Mouse (Mus musculus) heart, adult 10 weeks (tissue): ENCODE results near the gene Eif2b5. TPM values are rescaled to one million over a fixed set of nuclear protein-coding genes. Genes with fewer than 3 reads are reported as not detected.

Source experiments
- polyA plus RNA-seq: library from polyadenylated mRNA; stranded (reverse); fragments of 350-450 nt; fragmentation: Illumina TruSeq; extraction: RNeasy Lipid Tissue Mini Kit (QIAGEN cat#74804); gene quantifications from one replicate; pipeline ENCODE4 v1.2.3, GENCODE M21; 2014; ENCODE audit warnings: low read depth, low replicate concordance

Eif2b5 gene
- 59.9 TPM for polyA plus RNA-seq

GRCm38 (mm10) chr16:20498677-20499475 is at the start of gene Eif2b5:
Eif2b5 (plus strand) TSS chr16:20498817.

GRCm38 (mm10) chr16:20516726-20517201 is 18.1 kb downstream of the Eif2b5 start, which contains the start of gene Dvl3:
Dvl3 (plus strand) TSS chr16:20516982.

GRCm38 (mm10) chr16:20535296-20536080 is 36.9 kb downstream of the Eif2b5 start, which contains the start of gene Ap2m1:
Ap2m1 (plus strand) TSS chr16:20535478.

GRCm38 (mm10) chr16:20548096-20548948 is 49.7 kb downstream of the Eif2b5 start, which contains the start of gene Abcf3:
Abcf3 (plus strand) TSS chr16:20548577.

Other genes with a start within 250 kb of the Eif2b5 start
- gene Parl, start 196.4 kb upstream of the Eif2b5 start, polyA plus RNA-seq: 68.4 TPM
- gene Cyp2ab1, start 173.4 kb upstream of the Eif2b5 start, polyA plus RNA-seq: 0.26 TPM
- gene Abcc5, start 72.4 kb upstream of the Eif2b5 start, polyA plus RNA-seq: 47.1 TPM
- gene Dvl3, start 18.2 kb downstream of the Eif2b5 start, polyA plus RNA-seq: 34.4 TPM
- 211 TPM for gene Ap2m1, start 36.7 kb downstream of the Eif2b5 start, polyA plus RNA-seq
- gene Abcf3, start 49.8 kb downstream of the Eif2b5 start, polyA plus RNA-seq: 55.8 TPM
- gene Vwa5b2, start 90.7 kb downstream of the Eif2b5 start, polyA plus RNA-seq: not detected
- gene Eef1akmt4, start 112.8 kb downstream of the Eif2b5 start, polyA plus RNA-seq: 6.5 TPM
- 0.47 TPM for gene Gm49333, start 112.8 kb downstream of the Eif2b5 start, polyA plus RNA-seq
- gene Alg3, start 112.9 kb downstream of the Eif2b5 start, polyA plus RNA-seq: 10.7 TPM
- gene Camk2n2, start 122.5 kb downstream of the Eif2b5 start, polyA plus RNA-seq: 0.60 TPM
- gene Ece2, start 131.0 kb downstream of the Eif2b5 start, polyA plus RNA-seq: 0.29 TPM
- 182 TPM for gene Psmd2, start 152.8 kb downstream of the Eif2b5 start, polyA plus RNA-seq
- gene Eif4g1, start 169.5 kb downstream of the Eif2b5 start, polyA plus RNA-seq: 230 TPM
- 30.1 TPM for gene Fam131a, start 194.4 kb downstream of the Eif2b5 start, polyA plus RNA-seq
- 18.3 TPM for gene Polr2h, start 218.8 kb downstream of the Eif2b5 start, polyA plus RNA-seq
- 3.7 TPM for gene Clcn2, start 218.9 kb downstream of the Eif2b5 start, polyA plus RNA-seq
- gene Chrd, start 234.3 kb downstream of the Eif2b5 start, polyA plus RNA-seq: 2.7 TPM
- gene Thpo, start 235.7 kb downstream of the Eif2b5 start, polyA plus RNA-seq: 0.39 TPM